Mouse (Mus musculus): ENCODE data around the gene Fbxl17. TPM values are rescaled to one million over a fixed set of nuclear protein-coding genes. Genes with fewer than 3 reads are reported as not detected.

Gene Fbxl17
- polyA plus RNA-seq, 1 experiment from 2014 or later, result 3.0 TPM

GRCm38 (mm10) chr17:63351682-63352081, 148.1 kb downstream of the Fbxl17 start:
- Histone ChIP-seq H3K36me3 (ENCODE audit: control insufficient read depth, insufficient read depth, low read length) (no peaks in the 10 kb centered on the region), H3K27me3 (replicated peaks; ENCODE audit: control insufficient read depth, insufficient read depth, low read length) (no peaks in the 10 kb centered on the region), H3K27ac (ENCODE audit: low read depth, low read length) (no peak overlapping the region), H3K9ac (ENCODE audit: low read depth, low read length) (no peak overlapping the region), H3K4me1 (replicated peaks; ENCODE audit: control insufficient read depth, insufficient read depth, low read length) (no peaks in the 10 kb centered on the region), H3K4me2 (no peak overlapping the region), H3K4me3 (ENCODE audit: low read depth, low read length) (no peak overlapping the region), H3K9me3 (ENCODE audit: control insufficient read depth, low read length) (no peaks in the 10 kb centered on the region)
- DNase-seq (ENCODE audit: low spot score) (no peak), ATAC-seq (replicated peaks; ENCODE audit: low FRiP score) (no peak)
- WGBS, result 87% methylated on average over 2 of the region's 2 CpGs

- WGBS, result 82% methylated on average over 4 of the region's 4 CpGs
- no peak overlapping the region for H3K27ac ChIP-seq (ENCODE audit: low read depth, low read length)
- H3K4me2 ChIP-seq, result no peak overlapping the region
- H3K4me1 ChIP-seq (replicated peaks; ENCODE audit: control insufficient read depth, insufficient read depth, low read length), result no peaks in the 10 kb centered on the region
- H3K27me3 ChIP-seq (replicated peaks; ENCODE audit: control insufficient read depth, insufficient read depth, low read length), result no peaks in the 10 kb centered on the region
- no peaks in the 10 kb centered on the region for H3K36me3 ChIP-seq (ENCODE audit: control insufficient read depth, insufficient read depth, low read length)
- no peaks in the 10 kb centered on the region for H3K9me3 ChIP-seq (ENCODE audit: control insufficient read depth, low read length)
- ATAC-seq (replicated peaks; ENCODE audit: low FRiP score) (no peak), DNase-seq (ENCODE audit: low spot score) (no peak)
- no peak overlapping the region for H3K9ac ChIP-seq (ENCODE audit: low read depth, low read length)
- no peak overlapping the region for H3K4me3 ChIP-seq (ENCODE audit: low read depth, low read length)
Observed at GRCm38 (mm10) chr17:63350876-63351509, 148.8 kb downstream of the Fbxl17 start.

- Histone ChIP-seq H3K9ac (ENCODE audit: low read depth, low read length) (no peak overlapping the region), H3K4me2 (no peak overlapping the region), H3K4me3 (ENCODE audit: low read depth, low read length) (no peak overlapping the region), H3K27ac (ENCODE audit: low read depth, low read length) (no peak overlapping the region), H3K27me3 (replicated peaks; ENCODE audit: control insufficient read depth, insufficient read depth, low read length) (no peaks in the 10 kb centered on the region), H3K4me1 (replicated peaks; ENCODE audit: control insufficient read depth, insufficient read depth, low read length) (no peaks in the 10 kb centered on the region; the same call in 1 of the 2 replicates), H3K9me3 (ENCODE audit: control insufficient read depth, low read length) (no peaks in the 10 kb centered on the region), H3K36me3 (ENCODE audit: control insufficient read depth, insufficient read depth, low read length) (no peaks in the 10 kb centered on the region)
- no peak for DNase-seq (ENCODE audit: low spot score)
- WGBS, result 57% methylated on average over 5 of the region's 5 CpGs
- ATAC-seq (replicated peaks; ENCODE audit: low FRiP score), result no peak
Observed at GRCm38 (mm10) chr17:63344101-63344500, 155.7 kb downstream of the Fbxl17 start.

GRCm38 (mm10) chr17:63343076-63343475, 156.7 kb downstream of the Fbxl17 start:
- Histone ChIP-seq H3K27me3 (replicated peaks; ENCODE audit: control insufficient read depth, insufficient read depth, low read length) (no peaks in the 10 kb centered on the region), H3K9ac (ENCODE audit: low read depth, low read length) (no peak overlapping the region), H3K4me1 (replicated peaks; ENCODE audit: control insufficient read depth, insufficient read depth, low read length) (no peaks in the 10 kb centered on the region; the same call in 1 of the 2 replicates), H3K27ac (ENCODE audit: low read depth, low read length) (no peak overlapping the region), H3K4me3 (ENCODE audit: low read depth, low read length) (no peak overlapping the region), H3K9me3 (ENCODE audit: control insufficient read depth, low read length) (no peaks in the 10 kb centered on the region), H3K36me3 (ENCODE audit: control insufficient read depth, insufficient read depth, low read length) (no peaks in the 10 kb centered on the region), H3K4me2 (no peak overlapping the region)
- WGBS, result 79% methylated on average over 4 of the region's 4 CpGs
- DNase-seq (ENCODE audit: low spot score), result no peak
- ATAC-seq (replicated peaks; ENCODE audit: low FRiP score), result no peak

GRCm38 (mm10) chr17:63342440-63342839, 157.4 kb downstream of the Fbxl17 start:
- H3K9me3 ChIP-seq (ENCODE audit: control insufficient read depth, low read length), result no peaks in the 10 kb centered on the region
- no peak overlapping the region for H3K27ac ChIP-seq (ENCODE audit: low read depth, low read length)
- no peaks in the 10 kb centered on the region for H3K27me3 ChIP-seq (replicated peaks; ENCODE audit: control insufficient read depth, insufficient read depth, low read length)
- 87% methylated on average over 11 of the region's 11 CpGs for WGBS
- no peaks in the 10 kb centered on the region; the same call in 1 of the 2 replicates for H3K4me1 ChIP-seq (replicated peaks; ENCODE audit: control insufficient read depth, insufficient read depth, low read length)
- H3K36me3 ChIP-seq (ENCODE audit: control insufficient read depth, insufficient read depth, low read length), result no peaks in the 10 kb centered on the region
- no peak overlapping the region for H3K9ac ChIP-seq (ENCODE audit: low read depth, low read length)
- no peak for DNase-seq (ENCODE audit: low spot score)
- no peak overlapping the region for H3K4me3 ChIP-seq (ENCODE audit: low read depth, low read length)
- no peak overlapping the region for H3K4me2 ChIP-seq
- no peak for ATAC-seq (replicated peaks; ENCODE audit: low FRiP score)

- ATAC-seq (replicated peaks; ENCODE audit: low FRiP score) (no peak), DNase-seq (ENCODE audit: low spot score) (no peak)
- Histone ChIP-seq H3K9me3 (ENCODE audit: control insufficient read depth, low read length) (no peaks in the 10 kb centered on the region), H3K4me1 (replicated peaks; ENCODE audit: control insufficient read depth, insufficient read depth, low read length) (no peaks in the 10 kb centered on the region; the same call in 1 of the 2 replicates), H3K27me3 (replicated peaks; ENCODE audit: control insufficient read depth, insufficient read depth, low read length) (no peaks in the 10 kb centered on the region), H3K36me3 (ENCODE audit: control insufficient read depth, insufficient read depth, low read length) (no peaks in the 10 kb centered on the region), H3K4me2 (no peak overlapping the region), H3K27ac (ENCODE audit: low read depth, low read length) (no peak overlapping the region), H3K4me3 (ENCODE audit: low read depth, low read length) (no peak overlapping the region), H3K9ac (ENCODE audit: low read depth, low read length) (no peak overlapping the region)
- WGBS, result 77% methylated on average over 3 of the region's 3 CpGs
Observed at GRCm38 (mm10) chr17:63341203-63341602, 158.6 kb downstream of the Fbxl17 start.

GRCm38 (mm10) chr17:63328888-63329287, 170.9 kb downstream of the Fbxl17 start:
- Histone ChIP-seq H3K4me3 (ENCODE audit: low read depth, low read length) (no peak overlapping the region), H3K27ac (ENCODE audit: low read depth, low read length) (no peak overlapping the region), H3K4me2 (no peak overlapping the region), H3K9ac (ENCODE audit: low read depth, low read length) (no peak overlapping the region), H3K27me3 (replicated peaks; ENCODE audit: control insufficient read depth, insufficient read depth, low read length) (no peaks in the 10 kb centered on the region), H3K9me3 (ENCODE audit: control insufficient read depth, low read length) (no peaks in the 10 kb centered on the region), H3K36me3 (ENCODE audit: control insufficient read depth, insufficient read depth, low read length) (no peaks in the 10 kb centered on the region), H3K4me1 (replicated peaks; ENCODE audit: control insufficient read depth, insufficient read depth, low read length) (no peaks in the 10 kb centered on the region)
- WGBS, result 77% methylated on average over 2 of the region's 2 CpGs
- no peak for DNase-seq (ENCODE audit: low spot score)
- ATAC-seq (replicated peaks; ENCODE audit: low FRiP score), result no peak

- Histone ChIP-seq H3K27ac (ENCODE audit: low read depth, low read length) (no peak overlapping the region), H3K4me3 (ENCODE audit: low read depth, low read length) (no peak overlapping the region), H3K4me2 (no peak overlapping the region), H3K36me3 (ENCODE audit: control insufficient read depth, insufficient read depth, low read length) (no peaks in the 10 kb centered on the region), H3K4me1 (replicated peaks; ENCODE audit: control insufficient read depth, insufficient read depth, low read length) (peaks cover 4% of the 10 kb centered on the region; the same call in 1 of the 2 replicates), H3K9me3 (ENCODE audit: control insufficient read depth, low read length) (no peaks in the 10 kb centered on the region), H3K9ac (ENCODE audit: low read depth, low read length) (no peak overlapping the region), H3K27me3 (replicated peaks; ENCODE audit: control insufficient read depth, insufficient read depth, low read length) (no peaks in the 10 kb centered on the region)
- no peak for DNase-seq (ENCODE audit: low spot score)
- no peak for ATAC-seq (replicated peaks; ENCODE audit: low FRiP score)
- WGBS, result 86% methylated on average over 5 of the region's 5 CpGs
Observed at GRCm38 (mm10) chr17:63326227-63326626, 173.6 kb downstream of the Fbxl17 start.

GRCm38 (mm10) chr17:63324672-63325071, 175.1 kb downstream of the Fbxl17 start:
- H3K4me3 ChIP-seq (ENCODE audit: low read depth, low read length), result no peak overlapping the region
- H3K4me1 ChIP-seq (replicated peaks; ENCODE audit: control insufficient read depth, insufficient read depth, low read length), result peaks cover 7% of the 10 kb centered on the region
- H3K27me3 ChIP-seq (replicated peaks; ENCODE audit: control insufficient read depth, insufficient read depth, low read length), result no peaks in the 10 kb centered on the region
- no peak overlapping the region for H3K9ac ChIP-seq (ENCODE audit: low read depth, low read length)
- 91% methylated on average over 2 of the region's 2 CpGs for WGBS
- H3K36me3 ChIP-seq (ENCODE audit: control insufficient read depth, insufficient read depth, low read length), result no peaks in the 10 kb centered on the region
- no peak for DNase-seq (ENCODE audit: low spot score)
- no peak for ATAC-seq (replicated peaks; ENCODE audit: low FRiP score)
- H3K27ac ChIP-seq (ENCODE audit: low read depth, low read length), result no peak overlapping the region
- H3K9me3 ChIP-seq (ENCODE audit: control insufficient read depth, low read length), result no peaks in the 10 kb centered on the region
- H3K4me2 ChIP-seq, result no peak overlapping the region
